Comparison of ENCODE assay signal across 15 mouse cellular contexts in genomic region chr5:117214016-117214415, GRCm38 (mm10).
DNase-seq lines count a peak whose midpoint lies in the region; ATAC-seq and TF ChIP-seq lines count a peak whose summit lies in the region.
"Had no signal": no experiment of that assay in that cellular context is flagged by ENCODE, and none has a peak within 500 bp of the region (broad histone marks: within the 10 kb centered on the region; RNA-seq: fewer than 3 reads in every experiment).

No protein-coding gene starts in this region.

- TF ChIP-seq CTCF in kidney, postnatal 0 days (IDR thresholded peaks at IDR 0.05; ENCODE audit: low read depth), result no peak

- intact Hi-C loops in gastrocnemius, postnatal 14 days (cut with DNase I; ENCODE audit: low total_unique reads), result no loop called here

- ATAC-seq in kidney, postnatal 0 days (replicated peaks; ENCODE audit: low FRiP score, low read depth), result no peak
- ATAC-seq: inflammation-experienced regulatory T-cells, adult 6 months; midbrain, embryonic 13.5 days had no signal

- H3K36me3 ChIP-seq in kidney, postnatal 0 days (ENCODE audit: insufficient read depth, low read length), result peaks cover 15% of the 10 kb centered on the region; the same call in 1 of the 2 replicates

- H3K4me2 ChIP-seq in kidney, postnatal 0 days (ENCODE audit: low read length), result no peak overlapping the region
- H3K4me2 ChIP-seq: midbrain, embryonic 13.5 days had no signal

- DNase-seq in gastrocnemius, postnatal 14 days, result peak; percentile 31
- DNase-seq in gastrocnemius, postnatal 4 days (ENCODE audit: low spot score in 2 of 2), result no peak
- peak; percentile 31 for DNase-seq in lung, postnatal 10 days
- DNase-seq in lung, postnatal 4 days, result no peak
- peak; percentile 28 for DNase-seq in kidney, postnatal 0 days (ENCODE audit: low spot score)
- DNase-seq in thymus, postnatal 0 days (ENCODE audit: low spot score), result no peak
- DNase-seq in adrenal gland, postnatal 36 days, result no peak
- DNase-seq: adrenal gland, postnatal 10 days; B cell, adult 2 months; cerebellum, adult 8-10 months; left cerebral cortex, postnatal 4 days; lung, adult 2 months had no signal

- H3K9me3 ChIP-seq in kidney, postnatal 0 days (replicated peaks; ENCODE audit: low read length), result no peaks in the 10 kb centered on the region
- H3K9me3 ChIP-seq: midbrain, embryonic 13.5 days had no signal

- no peaks in the 10 kb centered on the region for H3K27me3 ChIP-seq in kidney, postnatal 0 days (ENCODE audit: insufficient read depth, low read length)
- H3K27me3 ChIP-seq: midbrain, embryonic 13.5 days had no signal

- H3K9ac ChIP-seq in kidney, postnatal 0 days (ENCODE audit: low read depth, low read length), result no peak overlapping the region
- H3K9ac ChIP-seq: midbrain, embryonic 13.5 days had no signal

- no peak overlapping the region for H3K4me3 ChIP-seq in kidney, postnatal 0 days (replicated peaks; ENCODE audit: low read depth, low read length)
- H3K4me3 ChIP-seq: heart, adult 2 months; midbrain, embryonic 13.5 days had no signal

- H3K4me1 ChIP-seq in kidney, postnatal 0 days (replicated peaks; ENCODE audit: insufficient read depth, low read length), result no peaks in the 10 kb centered on the region
- H3K4me1 ChIP-seq: midbrain, embryonic 13.5 days had no signal

- 52% methylated on average over 4 of the region's 4 CpGs for WGBS in kidney, postnatal 0 days

- peak overlapping the region; percentile 54 for H3K27ac ChIP-seq in kidney, postnatal 0 days
- H3K27ac ChIP-seq: heart, adult 2 months; midbrain, embryonic 13.5 days had no signal

Comparison
In these comparisons a context has a peak if more than half of its experiments do, and no peak if none do; other contexts are left out.
1. DNase-seq: peak in gastrocnemius, postnatal 14 days (single experiment), lung, postnatal 10 days (single experiment) and kidney, postnatal 0 days (single experiment); none in gastrocnemius, postnatal 4 days (0 of 2), lung, postnatal 4 days (0 of 2), thymus, postnatal 0 days (single experiment) and adrenal gland, postnatal 36 days (0 of 2).